Mouse (Mus musculus) embryonic fibroblast, embryonic 13.5 days (primary cell): ENCODE results near the gene Gpsm1.

Experiments used
- CTCF ChIP-seq: IDR thresholded peaks from 2 replicates; pipeline ENCODE4 v1.5.1; 2011; ENCODE audit warnings: mild to moderate bottlenecking, control low read depth, low read length, moderate library complexity, borderline replicate concordance; ENCODE audit not compliant: insufficient read depth
- POLR2A ChIP-seq: IDR thresholded peaks from 2 replicates; pipeline ENCODE4 v1.6.1; 2011; ENCODE audit warnings: low read depth, mild to moderate bottlenecking, control low read depth, low read length, moderate library complexity

DNA sequence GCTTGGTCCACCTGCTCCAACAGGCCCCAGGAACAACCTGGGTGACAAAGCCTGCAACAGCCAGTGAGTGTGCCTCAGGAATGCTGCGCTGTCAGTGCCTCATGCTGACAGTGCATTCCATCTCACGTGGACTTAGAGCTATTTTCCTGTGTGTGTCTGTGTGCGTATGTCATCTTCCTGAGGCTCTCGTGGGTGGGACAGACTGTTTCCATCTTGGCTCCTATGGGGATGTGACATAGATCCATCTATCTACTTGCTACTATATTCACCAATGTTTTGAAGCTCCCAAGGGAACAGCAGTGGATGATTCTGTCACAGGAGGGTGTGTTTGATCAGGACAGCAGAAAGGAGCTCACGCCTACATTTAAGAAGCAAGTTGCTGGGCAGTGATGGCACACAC is 3.4 kb upstream of the Gpsm1 start:
- TF ChIP-seq CTCF (no peak), POLR2A (no peak)
